Mouse (Mus musculus): ENCODE results near the gene Rfx1.

Rfx1 gene

DNA sequence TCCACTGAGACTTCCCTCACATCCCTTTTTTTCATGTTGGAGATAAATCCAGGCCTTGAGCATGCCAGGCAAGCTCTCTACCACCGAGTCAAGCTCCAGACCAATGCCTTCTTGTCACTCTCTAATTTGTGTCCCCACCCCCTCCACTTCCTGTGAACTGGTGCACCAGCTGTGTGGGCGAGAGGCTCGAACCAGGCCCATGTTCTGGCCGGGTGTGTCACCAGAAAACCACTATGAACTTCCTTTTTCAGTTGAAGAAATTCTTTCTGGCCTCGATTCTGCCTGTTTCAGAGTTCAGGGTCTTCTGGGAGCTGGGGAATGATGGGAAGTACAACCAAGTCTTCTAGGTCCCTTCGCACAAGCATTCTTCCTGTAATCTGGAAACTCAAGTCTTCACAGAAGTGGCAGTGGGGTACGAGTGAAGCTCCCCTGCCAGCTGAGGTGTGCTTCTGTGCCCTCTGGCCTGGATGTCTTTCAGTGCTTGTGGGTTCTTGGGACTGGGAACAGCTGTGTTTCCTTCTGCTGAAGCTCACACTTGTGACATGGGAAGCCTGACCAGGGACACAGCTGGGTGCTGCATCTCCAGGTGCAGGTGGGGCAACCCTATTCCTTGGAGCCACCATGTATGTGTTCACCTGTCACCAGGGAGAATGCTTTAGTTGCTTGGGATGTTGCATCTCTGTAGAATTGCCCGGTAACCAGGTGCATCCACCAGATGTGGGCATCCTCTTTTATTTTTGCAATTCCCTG is 2.6 kb upstream of the Rfx1 start:
- no peak for DNase-seq (ENCODE audit: low read depth)

DNA sequence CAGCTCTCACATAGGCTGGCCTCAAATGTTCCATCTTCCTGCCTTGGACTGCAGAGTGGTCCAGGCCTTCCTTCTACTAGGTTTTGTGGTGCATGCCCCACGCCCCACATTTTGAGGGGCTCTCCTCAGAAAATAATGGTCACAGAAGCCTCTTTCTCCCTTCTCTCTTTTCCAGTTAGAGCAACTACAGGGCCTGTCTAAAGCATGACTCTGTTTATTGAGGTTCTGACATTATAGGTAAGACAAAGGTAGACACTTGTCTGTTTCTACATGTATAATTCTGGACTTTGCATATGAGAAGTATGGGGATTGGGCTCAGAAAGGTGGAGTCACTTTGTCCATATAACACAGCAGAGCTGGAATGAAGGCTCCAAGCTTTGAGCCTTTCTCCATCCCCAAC is 1.6 kb upstream of the Rfx1 start, which contains the start of gene Gm10643:
TSS of gene Gm10643 (minus strand) at position 101 of the 400 bp plus-strand sequence.
- DNase-seq (ENCODE audit: low read depth): no peak

GRCm38 (mm10) chr8:84065457-84066072 is 1.1 kb upstream of the Rfx1 start:
- DNase-seq (ENCODE audit: low read depth): no peak

DNA sequence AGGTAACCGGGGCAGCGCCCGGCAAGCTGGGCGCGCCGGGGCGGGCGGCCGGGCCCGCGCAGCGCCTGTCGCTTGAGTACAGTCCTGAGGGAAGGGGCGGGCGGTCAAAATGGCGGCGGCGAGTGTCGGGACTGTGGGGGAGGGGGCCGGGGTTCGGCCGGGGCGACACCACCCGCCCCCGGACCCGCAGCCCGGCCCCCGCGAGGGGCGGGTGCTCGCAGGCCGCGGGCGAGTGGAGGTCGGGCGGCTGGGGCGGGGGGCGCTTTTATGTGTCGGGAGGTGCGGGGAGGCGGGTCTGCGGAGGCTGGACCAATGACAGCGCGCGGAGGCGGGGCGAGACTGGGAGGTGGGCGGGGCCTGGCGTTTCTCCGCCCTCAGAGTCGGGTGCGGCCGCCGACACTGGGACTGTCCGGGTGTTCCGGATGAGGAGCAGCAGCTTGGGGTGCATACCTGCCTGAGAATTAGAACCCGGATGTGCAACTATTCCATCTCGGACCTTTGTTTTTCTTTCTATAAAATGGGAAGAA is 476 bp downstream of the Rfx1 start:
- peak; percentile 82 for DNase-seq (ENCODE audit: low read depth)

DNA sequence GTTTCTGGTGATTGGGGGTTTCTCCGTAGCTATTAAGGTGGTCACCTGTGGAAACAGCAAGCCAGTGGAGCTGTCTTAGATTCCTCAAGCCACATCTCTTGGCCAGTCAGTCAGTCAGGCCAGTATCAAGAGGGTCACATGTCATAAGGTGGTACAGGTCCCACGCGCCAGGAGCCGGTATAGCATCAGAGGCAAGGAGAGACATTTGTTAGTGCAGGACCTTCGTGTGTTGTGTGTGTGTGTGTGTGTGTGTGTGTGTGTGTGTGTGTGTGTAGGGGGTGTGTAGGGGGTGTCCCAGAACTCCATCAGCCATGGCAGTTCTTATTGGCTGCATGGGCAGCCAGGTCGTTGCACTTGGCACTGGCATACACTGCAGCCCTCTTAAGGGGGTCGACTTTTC is 1.3 kb downstream of the Rfx1 start:
- DNase-seq (ENCODE audit: low read depth): no peak

- no peak for DNase-seq (ENCODE audit: low read depth)
Observed at GRCm38 (mm10) chr8:84068316-84069035, 1.8 kb downstream of the Rfx1 start.

DNA sequence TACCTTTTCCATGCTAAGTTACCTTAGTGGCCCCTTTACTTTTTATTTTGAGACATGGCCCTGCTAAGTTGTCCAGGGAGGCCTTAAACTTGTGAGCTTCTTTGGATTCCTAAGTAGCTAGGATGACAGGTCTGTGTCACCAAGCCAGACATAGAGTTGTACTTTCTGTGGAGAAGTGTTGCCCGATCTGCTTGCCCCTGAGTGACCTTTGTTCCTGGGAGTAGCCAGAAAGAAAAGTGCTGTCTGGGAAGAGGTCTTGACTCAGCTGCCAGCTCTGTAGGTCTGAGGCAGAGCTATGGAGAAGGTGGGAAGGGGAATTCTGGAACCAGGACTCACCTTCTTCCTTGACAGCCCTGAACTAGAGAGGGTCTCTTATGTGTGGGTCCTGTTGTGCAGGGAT is 2.5 kb downstream of the Rfx1 start:
- DNase-seq (ENCODE audit: low read depth): no peak

- no peak for DNase-seq (ENCODE audit: low read depth)
Observed at GRCm38 (mm10) chr8:84069750-84070149, 3.1 kb downstream of the Rfx1 start.

- no peak for DNase-seq (ENCODE audit: low read depth)
Observed at GRCm38 (mm10) chr8:84070241-84070640, 3.6 kb downstream of the Rfx1 start.

DNA sequence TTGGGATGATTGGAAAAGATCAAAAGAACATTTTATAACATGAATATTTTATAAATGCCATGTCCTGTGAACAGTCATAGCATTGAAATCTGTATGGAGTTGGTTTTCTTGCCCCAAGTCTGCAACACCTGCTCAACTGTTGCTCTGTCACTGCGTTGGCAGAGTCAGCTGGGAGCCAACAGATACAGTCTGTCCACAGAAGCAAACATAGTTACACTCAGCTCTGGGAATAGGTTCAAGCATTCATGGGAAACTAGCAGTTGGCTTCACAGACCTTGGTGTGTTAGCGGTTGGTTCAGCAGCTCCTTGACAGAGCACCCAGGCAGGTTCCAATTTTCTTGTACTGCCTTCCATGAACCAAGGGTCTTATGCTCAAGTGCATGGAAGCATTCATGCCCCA is 4.0 kb downstream of the Rfx1 start:
- no peak for DNase-seq (ENCODE audit: low read depth)

- DNase-seq (ENCODE audit: low read depth): no peak
Observed at GRCm38 (mm10) chr8:84071921-84072320, 5.3 kb downstream of the Rfx1 start.

DNA sequence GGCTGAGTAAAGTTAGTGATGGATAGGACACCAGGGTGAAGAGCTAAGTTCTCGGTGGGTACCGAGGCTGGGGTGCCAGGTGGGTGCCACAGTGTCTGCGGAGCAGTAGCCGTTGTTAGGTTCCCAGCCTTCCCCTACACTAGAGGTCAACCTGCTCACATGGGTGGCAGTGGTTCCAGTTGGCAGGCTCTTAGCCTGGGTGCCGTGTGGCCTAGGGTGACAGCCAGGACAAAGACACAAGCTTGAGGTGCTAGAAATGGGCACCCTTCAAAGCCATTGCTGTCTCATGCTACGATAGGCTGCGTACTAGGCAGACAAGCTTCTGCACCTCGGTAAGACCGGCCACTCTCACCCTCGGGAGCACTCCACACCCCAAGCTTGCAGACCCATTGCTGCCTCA is 5.7 kb downstream of the Rfx1 start:
- no peak for DNase-seq (ENCODE audit: low read depth)

DNA sequence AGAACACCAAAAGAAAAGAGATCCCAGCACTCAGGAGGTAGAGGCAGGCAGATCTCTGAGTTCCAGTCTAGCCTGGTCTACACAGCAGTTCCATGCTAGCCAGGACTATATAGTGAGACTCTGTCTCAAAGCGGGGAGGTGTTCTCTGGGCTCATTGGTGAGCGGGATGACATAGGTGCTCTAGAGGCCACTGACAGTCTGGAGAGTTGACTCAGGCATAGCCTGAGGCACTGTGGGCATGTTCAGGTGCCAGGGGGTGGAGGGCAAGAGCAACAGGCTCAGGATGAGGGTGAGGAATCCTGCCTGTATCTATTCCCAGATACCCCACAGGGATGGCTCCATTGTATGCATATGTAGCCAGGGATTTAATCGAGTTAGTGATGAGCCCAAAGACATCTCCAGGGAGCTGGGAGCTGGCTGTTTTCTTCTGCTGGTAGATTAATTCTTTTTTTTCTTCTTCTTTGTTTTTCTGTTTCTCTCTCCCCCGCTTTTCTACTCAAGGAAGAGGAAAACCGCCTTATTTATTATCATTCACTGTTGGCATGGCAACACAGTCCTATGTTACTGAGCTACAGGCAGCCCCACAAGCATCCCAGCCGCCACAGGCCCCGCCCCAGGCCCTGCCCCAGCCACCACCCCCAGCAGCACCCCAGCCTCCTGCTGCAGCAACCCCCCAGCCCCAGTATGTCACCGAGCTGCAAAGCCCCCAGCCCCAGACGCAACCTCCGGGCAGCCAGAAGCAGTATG is 6.8 kb downstream of the Rfx1 start:
- DNase-seq (ENCODE audit: low read depth): no peak

GRCm38 (mm10) chr8:84076412-84076811 is 9.8 kb downstream of the Rfx1 start:
- no peak for DNase-seq (ENCODE audit: low read depth)

DNA sequence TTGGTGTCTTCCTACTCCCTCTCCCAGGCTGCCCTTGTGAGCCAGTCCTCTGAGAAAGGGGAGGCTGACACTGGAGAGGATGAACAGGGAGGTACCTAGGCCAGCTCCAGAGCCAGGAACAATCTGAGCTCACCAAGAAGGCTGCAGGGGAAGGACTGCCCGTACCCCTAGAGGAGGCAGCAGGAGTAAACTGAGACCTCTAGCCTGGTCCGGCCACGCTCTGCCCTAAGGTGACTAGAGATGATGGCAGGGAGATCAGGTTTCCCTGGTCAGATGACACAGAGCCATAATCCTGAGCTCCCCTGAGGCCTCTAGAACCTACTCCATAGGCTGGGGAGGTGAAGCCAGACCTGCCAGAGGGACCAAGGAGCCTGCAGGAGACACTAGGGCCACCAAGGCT is 10.2 kb downstream of the Rfx1 start:
- DNase-seq (ENCODE audit: low read depth): no peak

- DNase-seq (ENCODE audit: low read depth): no peak
Observed at GRCm38 (mm10) chr8:84079206-84079605, 12.6 kb downstream of the Rfx1 start.

GRCm38 (mm10) chr8:84083829-84084241 is 17.2 kb downstream of the Rfx1 start:
- no peak for DNase-seq (ENCODE audit: low read depth)

DNA sequence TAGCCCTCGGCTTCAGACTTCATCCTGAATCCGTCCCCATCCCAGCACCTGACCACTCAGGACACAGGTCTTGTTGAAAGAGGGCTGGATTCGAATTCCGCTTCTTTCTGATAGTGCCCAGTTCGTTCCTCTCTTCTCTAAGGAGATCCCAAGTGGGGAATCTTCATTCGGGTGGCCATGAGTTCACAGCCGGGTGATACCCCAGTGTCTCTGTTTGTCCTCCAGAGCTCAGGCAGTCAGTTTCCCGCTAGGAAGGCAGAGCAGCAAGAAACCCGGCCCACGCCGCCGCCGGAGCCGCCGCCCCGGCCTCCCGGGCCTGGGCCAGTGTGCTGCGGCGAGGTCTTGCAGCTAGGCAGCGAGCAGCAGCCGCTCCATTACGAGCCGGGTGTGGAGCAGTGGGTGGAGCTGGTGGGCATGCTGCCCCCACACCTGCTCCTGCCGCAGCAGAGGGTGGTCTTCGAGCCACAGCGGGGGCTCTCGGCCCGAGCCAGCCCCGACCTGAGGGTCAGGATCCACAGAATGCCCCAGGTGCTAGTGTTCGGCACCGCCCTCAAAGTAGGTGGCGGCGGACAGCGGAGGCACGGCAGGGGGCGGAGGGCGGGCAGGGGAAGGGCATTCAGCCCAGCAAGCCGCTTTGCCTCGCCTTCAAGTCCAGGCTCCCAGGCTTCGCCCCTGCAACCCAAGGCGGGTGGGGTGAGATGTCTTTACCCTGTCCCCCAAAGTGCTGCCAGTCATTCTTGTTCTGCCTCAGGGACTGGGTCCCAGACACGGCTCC is 17.9 kb downstream of the Rfx1 start:
- DNase-seq (ENCODE audit: low read depth): no peak

GRCm38 (mm10) chr8:84087156-84087555 is 20.5 kb downstream of the Rfx1 start:
- DNase-seq (ENCODE audit: low read depth): no peak

DNA sequence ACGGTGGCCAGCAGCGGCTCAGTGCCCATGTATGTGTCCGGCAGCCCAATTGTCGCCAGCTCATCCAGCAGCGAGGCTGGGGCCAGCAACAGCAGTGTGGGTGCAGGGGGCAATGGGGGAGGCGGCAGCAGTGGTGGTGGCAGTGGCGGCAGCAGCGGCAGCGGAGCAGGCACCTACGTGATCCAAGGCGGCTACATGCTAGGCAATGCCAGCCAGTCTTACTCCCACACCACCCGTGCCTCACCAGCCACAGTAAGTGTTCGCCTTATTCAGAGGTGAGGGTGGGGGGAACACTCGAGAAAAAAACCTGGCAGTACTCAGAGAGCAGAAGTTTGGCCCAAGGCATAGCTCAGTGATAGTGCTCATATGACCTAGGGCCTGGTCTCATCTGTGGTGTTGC is 21.2 kb downstream of the Rfx1 start:
- no peak for DNase-seq (ENCODE audit: low read depth)

DNA sequence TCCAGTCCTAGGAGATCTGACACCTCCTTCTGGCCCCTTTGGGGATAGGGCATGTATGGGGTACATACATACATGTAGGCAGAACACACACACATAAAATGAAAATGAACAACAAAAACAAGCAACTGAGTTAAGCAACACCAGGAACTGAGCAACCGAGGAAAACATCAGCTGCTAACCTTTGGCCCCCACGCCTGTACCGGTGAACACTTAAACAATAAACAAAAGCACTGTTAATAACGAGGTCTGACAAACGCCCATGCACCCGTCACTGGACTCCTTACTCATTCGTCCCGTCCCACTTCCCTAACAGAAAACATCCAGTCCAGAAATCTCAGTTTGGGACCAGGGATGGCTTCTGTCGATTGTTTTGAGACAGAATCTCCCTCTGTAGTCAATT is 22.6 kb downstream of the Rfx1 start:
- no peak for DNase-seq (ENCODE audit: low read depth)

Data from c-Kit-positive CD71-negative TER-119-negative erythroid progenitor cells, embryonic 14.5 days (primary cell).